Mouse (Mus musculus): ENCODE data around the gene Ptpre. TPM values are rescaled to one million over a fixed set of nuclear protein-coding genes. Genes with fewer than 3 reads are reported as not detected.
"Not testable (repeated sequence)": the region's sequence is repeated elsewhere in the genome, so short reads cannot be mapped to it uniquely, and the experiment has no call there.

The Ptpre gene
- polyA plus RNA-seq, 1 experiment from 2014 or later: 4.4 TPM

DNA sequence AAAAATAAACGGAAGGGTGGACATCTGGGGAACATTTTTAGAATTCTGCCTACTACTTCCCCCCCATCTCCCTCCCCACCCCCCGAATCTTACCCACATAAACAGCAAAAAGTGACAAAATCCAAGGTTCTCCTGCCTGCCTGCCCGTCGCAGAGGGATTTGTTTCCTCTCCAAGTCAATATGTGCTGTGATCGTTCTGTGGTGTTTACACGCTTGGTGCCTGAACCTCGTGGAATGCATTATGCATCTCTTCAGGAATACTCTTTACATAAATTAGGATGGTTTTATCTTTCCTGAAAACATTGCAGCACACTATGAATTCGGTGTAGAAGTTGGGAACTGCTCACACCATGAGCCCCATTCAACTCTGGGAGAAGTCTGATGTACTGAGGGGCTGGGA is 26.7 kb downstream of the Ptpre start:
- ATAC-seq (ENCODE audit: low FRiP score, low TSS enrichment) (no peak), DNase-seq (ENCODE audit: low spot score) (no peak)
- Histone ChIP-seq H3K9ac (ENCODE audit: low read length) (no peak overlapping the region), H3K27ac (replicated peaks) (no peak overlapping the region), H3K4me2 (replicated peaks; ENCODE audit: low read depth) (no peak overlapping the region), H3K4me1 (replicated peaks; ENCODE audit: control insufficient read depth, insufficient read depth) (no peaks in the 10 kb centered on the region), H3K27me3 (ENCODE audit: control insufficient read depth, insufficient read depth, low read length) (no peaks in the 10 kb centered on the region), H3K36me3 (ENCODE audit: control insufficient read depth, insufficient read depth, low read length) (no peaks in the 10 kb centered on the region), H3K4me3 (ENCODE audit: low read depth, low read length) (no peak overlapping the region), H3K9me3 (ENCODE audit: control insufficient read depth, low read length) (no peaks in the 10 kb centered on the region)
- WGBS: 73% methylated on average over 8 of the region's 8 CpGs
- no peak for TF ChIP-seq EP300 (optimal IDR thresholded peaks at IDR 0.05)
- TF ChIP-seq CTCF (IDR thresholded peaks at IDR 0.05; ENCODE audit: low read depth): no peak

GRCm38 (mm10) chr7:135566013-135566412 is 28.7 kb downstream of the Ptpre start:
- Histone ChIP-seq H3K27ac (replicated peaks) (no peak overlapping the region), H3K4me3 (ENCODE audit: low read depth, low read length) (no peak overlapping the region), H3K9me3 (ENCODE audit: control insufficient read depth, low read length) (no peaks in the 10 kb centered on the region), H3K36me3 (ENCODE audit: control insufficient read depth, insufficient read depth, low read length) (no peaks in the 10 kb centered on the region), H3K4me2 (replicated peaks; ENCODE audit: low read depth) (no peak overlapping the region), H3K9ac (ENCODE audit: low read length) (no peak overlapping the region), H3K27me3 (ENCODE audit: control insufficient read depth, insufficient read depth, low read length) (no peaks in the 10 kb centered on the region), H3K4me1 (replicated peaks; ENCODE audit: control insufficient read depth, insufficient read depth) (no peaks in the 10 kb centered on the region)
- 79% methylated on average over 5 of the region's 5 CpGs for WGBS
- TF ChIP-seq EP300 (optimal IDR thresholded peaks at IDR 0.05) (no peak), CTCF (IDR thresholded peaks at IDR 0.05; ENCODE audit: low read depth) (no peak)
- ATAC-seq (ENCODE audit: low FRiP score, low TSS enrichment): no peak
- no peak for DNase-seq (ENCODE audit: low spot score)

- 75% methylated on average over 1 of the region's 1 CpGs for WGBS
- no peak for ATAC-seq (ENCODE audit: low FRiP score, low TSS enrichment)
- H3K9ac ChIP-seq (ENCODE audit: low read length): no peak overlapping the region
- H3K27me3 ChIP-seq (ENCODE audit: control insufficient read depth, insufficient read depth, low read length): no peaks in the 10 kb centered on the region
- no peak for TF ChIP-seq CTCF (IDR thresholded peaks at IDR 0.05; ENCODE audit: low read depth)
- no peak for TF ChIP-seq EP300 (optimal IDR thresholded peaks at IDR 0.05)
- no peaks in the 10 kb centered on the region for H3K4me1 ChIP-seq (replicated peaks; ENCODE audit: control insufficient read depth, insufficient read depth)
- no peak overlapping the region for H3K4me3 ChIP-seq (ENCODE audit: low read depth, low read length)
- no peaks in the 10 kb centered on the region for H3K36me3 ChIP-seq (ENCODE audit: control insufficient read depth, insufficient read depth, low read length)
- H3K4me2 ChIP-seq (replicated peaks; ENCODE audit: low read depth): no peak overlapping the region
- no peak for DNase-seq (ENCODE audit: low spot score)
- no peaks in the 10 kb centered on the region for H3K9me3 ChIP-seq (ENCODE audit: control insufficient read depth, low read length)
- no peak overlapping the region for H3K27ac ChIP-seq (replicated peaks)
Observed at GRCm38 (mm10) chr7:135567582-135567981, 30.3 kb downstream of the Ptpre start.

- 58% methylated on average over 2 of the region's 2 CpGs for WGBS
- H3K36me3 ChIP-seq (ENCODE audit: control insufficient read depth, insufficient read depth, low read length): no peaks in the 10 kb centered on the region
- no peak for ATAC-seq (ENCODE audit: low FRiP score, low TSS enrichment)
- DNase-seq (ENCODE audit: low spot score): no peak
- H3K4me3 ChIP-seq (ENCODE audit: low read depth, low read length): no peak overlapping the region
- no peaks in the 10 kb centered on the region for H3K4me1 ChIP-seq (replicated peaks; ENCODE audit: control insufficient read depth, insufficient read depth)
- no peak overlapping the region for H3K9ac ChIP-seq (ENCODE audit: low read length)
- no peaks in the 10 kb centered on the region for H3K27me3 ChIP-seq (ENCODE audit: control insufficient read depth, insufficient read depth, low read length)
- TF ChIP-seq EP300 (optimal IDR thresholded peaks at IDR 0.05) (no peak), CTCF (IDR thresholded peaks at IDR 0.05; ENCODE audit: low read depth) (no peak)
- H3K27ac ChIP-seq (replicated peaks): no peak overlapping the region
- no peak overlapping the region for H3K4me2 ChIP-seq (replicated peaks; ENCODE audit: low read depth)
- no peaks in the 10 kb centered on the region for H3K9me3 ChIP-seq (ENCODE audit: control insufficient read depth, low read length)
Observed at GRCm38 (mm10) chr7:135568550-135568949, 31.3 kb downstream of the Ptpre start.

GRCm38 (mm10) chr7:135571392-135571791 is 34.1 kb downstream of the Ptpre start:
- no peaks in the 10 kb centered on the region for H3K4me1 ChIP-seq (replicated peaks; ENCODE audit: control insufficient read depth, insufficient read depth)
- no peaks in the 10 kb centered on the region for H3K27me3 ChIP-seq (ENCODE audit: control insufficient read depth, insufficient read depth, low read length)
- H3K4me3 ChIP-seq (ENCODE audit: low read depth, low read length): no peak overlapping the region
- no peak for TF ChIP-seq EP300 (optimal IDR thresholded peaks at IDR 0.05)
- no peak for TF ChIP-seq CTCF (IDR thresholded peaks at IDR 0.05; ENCODE audit: low read depth)
- ATAC-seq (ENCODE audit: low FRiP score, low TSS enrichment) (no peak), DNase-seq (ENCODE audit: low spot score) (no peak)
- H3K4me2 ChIP-seq (replicated peaks; ENCODE audit: low read depth): no peak overlapping the region
- no peak overlapping the region for H3K9ac ChIP-seq (ENCODE audit: low read length)
- no peaks in the 10 kb centered on the region for H3K36me3 ChIP-seq (ENCODE audit: control insufficient read depth, insufficient read depth, low read length)
- H3K9me3 ChIP-seq (ENCODE audit: control insufficient read depth, low read length): no peaks in the 10 kb centered on the region
- 0 out of 2 replicates have a peak overlapping the region, but pooled peaks have one; percentile 4 for H3K27ac ChIP-seq (replicated peaks)

- no peaks in the 10 kb centered on the region for H3K4me1 ChIP-seq (replicated peaks; ENCODE audit: control insufficient read depth, insufficient read depth)
- no peak overlapping the region for H3K4me2 ChIP-seq (replicated peaks; ENCODE audit: low read depth)
- H3K9ac ChIP-seq (ENCODE audit: low read length): no peak overlapping the region
- DNase-seq (ENCODE audit: low spot score) (peak; percentile 19), ATAC-seq (ENCODE audit: low FRiP score, low TSS enrichment) (peak; percentile 66; the same call in 1 of the 2 replicates)
- H3K36me3 ChIP-seq (ENCODE audit: control insufficient read depth, insufficient read depth, low read length): no peaks in the 10 kb centered on the region
- no peaks in the 10 kb centered on the region for H3K9me3 ChIP-seq (ENCODE audit: control insufficient read depth, low read length)
- no peaks in the 10 kb centered on the region for H3K27me3 ChIP-seq (ENCODE audit: control insufficient read depth, insufficient read depth, low read length)
- WGBS: 34% methylated on average over 10 of the region's 10 CpGs
- no peak for TF ChIP-seq CTCF (IDR thresholded peaks at IDR 0.05; ENCODE audit: low read depth)
- TF ChIP-seq EP300 (optimal IDR thresholded peaks at IDR 0.05): no peak
- H3K27ac ChIP-seq (replicated peaks): no peak overlapping the region
- no peak overlapping the region for H3K4me3 ChIP-seq (ENCODE audit: low read depth, low read length)
Observed at GRCm38 (mm10) chr7:135571951-135572559, 34.8 kb downstream of the Ptpre start.

DNA sequence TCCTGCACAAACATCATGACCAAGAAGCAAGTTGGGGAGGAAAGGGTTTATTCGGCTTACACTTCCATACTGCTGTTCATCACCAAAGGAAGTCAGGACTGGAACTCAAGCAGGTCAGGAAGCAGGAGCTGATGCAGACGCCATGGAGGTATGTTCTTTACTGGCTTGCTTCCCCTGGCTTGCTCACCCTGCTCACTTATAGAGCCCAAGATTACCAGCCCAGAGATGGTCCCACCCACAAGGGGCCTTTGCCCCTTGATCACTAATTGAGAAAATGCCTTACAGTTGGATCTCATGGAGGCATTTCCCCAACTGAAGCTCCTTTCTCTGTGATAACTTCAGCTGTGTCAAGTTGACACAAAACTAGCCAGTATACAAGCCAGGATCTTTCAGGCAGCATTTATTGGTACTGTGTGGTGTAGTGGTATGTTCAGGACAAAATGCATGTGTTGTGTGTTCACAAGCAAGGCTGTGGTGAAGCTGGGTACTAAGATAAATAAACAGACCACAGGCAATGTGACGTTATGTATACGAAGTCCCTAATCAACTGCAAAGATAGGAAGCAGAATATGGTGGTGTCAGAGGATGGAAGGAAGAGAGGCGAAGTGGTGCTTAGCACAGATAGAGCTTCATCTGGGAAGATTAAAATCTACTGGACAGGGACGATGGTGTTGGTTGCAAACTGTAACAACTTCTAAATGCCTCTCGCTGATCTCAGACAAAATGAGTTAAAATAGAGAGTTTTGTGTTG is 38.2 kb downstream of the Ptpre start:
- not testable (repeated sequence) for H3K4me3 ChIP-seq (ENCODE audit: low read depth, low read length); H3K4me1 ChIP-seq (replicated peaks; ENCODE audit: control insufficient read depth, insufficient read depth); H3K9me3 ChIP-seq (ENCODE audit: control insufficient read depth, low read length); ATAC-seq (ENCODE audit: low FRiP score, low TSS enrichment); H3K27me3 ChIP-seq (ENCODE audit: control insufficient read depth, insufficient read depth, low read length); DNase-seq (ENCODE audit: low spot score); H3K9ac ChIP-seq (ENCODE audit: low read length); H3K36me3 ChIP-seq (ENCODE audit: control insufficient read depth, insufficient read depth, low read length); H3K4me2 ChIP-seq (replicated peaks; ENCODE audit: low read depth); H3K27ac ChIP-seq (replicated peaks)
- 55% methylated on average over 7 of the region's 7 CpGs for WGBS

All from stomach, postnatal 0 days (tissue).